Mouse (Mus musculus): ENCODE results near the gene Pctp.

GRCm38 (mm10) chr11:90029841-90030398 is 27.2 kb upstream of the Pctp start, which contains the start of gene Tmem100:
- no peak for TF ChIP-seq CTCF (IDR thresholded peaks at IDR 0.05; ENCODE audit: low read depth)
- no peak for TF ChIP-seq EP300 (IDR thresholded peaks at IDR 0.05; ENCODE audit: low read depth)

All from heart, postnatal 0 days (tissue).